Mouse (Mus musculus): Measurements from ENCODE around the gene Zfp768. TPM values are rescaled to one million over a fixed set of nuclear protein-coding genes. Genes with fewer than 3 reads are reported as not detected.
A peak's percentile ranks its signal among the peaks of the same experiment; 100 is the strongest.

Gene Zfp768
- polyA plus RNA-seq, 1 experiment = 47.4 TPM

DNA sequence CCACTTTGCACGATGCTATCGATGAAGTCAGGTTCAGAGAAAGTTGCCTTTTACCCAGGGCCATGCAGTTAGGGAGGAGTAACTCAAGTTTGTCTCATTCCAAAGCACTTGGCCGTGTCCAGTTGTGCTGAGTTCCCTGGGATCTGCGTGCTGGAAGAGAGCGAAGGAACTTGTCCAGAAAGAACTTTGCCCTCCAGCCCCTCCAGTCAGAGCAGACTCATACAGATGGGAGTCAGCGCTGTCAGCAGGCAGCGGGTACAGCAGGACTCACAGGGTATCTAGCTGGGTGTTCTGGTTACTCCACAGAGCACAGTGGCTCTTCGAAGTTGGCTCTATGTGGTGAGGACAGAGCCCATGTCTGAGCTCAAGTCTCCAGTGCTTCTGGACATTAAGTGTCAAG, 19.8 kb downstream of the Zfp768 start:
- Histone ChIP-seq H3K27ac (ENCODE audit: insufficient read depth, low read depth, low read length) (no peak overlapping the region), H3K36me3 (ENCODE audit: control insufficient read depth, insufficient read depth, low read length) (no peaks in the 10 kb centered on the region), H3K4me3 (ENCODE audit: low read depth, low read length) (no peak overlapping the region), H3K27me3 (ENCODE audit: control insufficient read depth, insufficient read depth, low read length) (no peaks in the 10 kb centered on the region), H3K4me1 (ENCODE audit: control insufficient read depth, insufficient read depth, insufficient read length, low read length) (no peaks in the 10 kb centered on the region)
- 67% methylated on average over 8 of the region's 8 CpGs for WGBS
- TF ChIP-seq POLR2A (IDR thresholded peaks at IDR 0.05; ENCODE audit: low read depth, low read length) (no peak), CTCF (IDR thresholded peaks at IDR 0.05; ENCODE audit: extremely low read depth, insufficient read length, insufficient replicate concordance, low read depth, low read length) (no peak)

DNA sequence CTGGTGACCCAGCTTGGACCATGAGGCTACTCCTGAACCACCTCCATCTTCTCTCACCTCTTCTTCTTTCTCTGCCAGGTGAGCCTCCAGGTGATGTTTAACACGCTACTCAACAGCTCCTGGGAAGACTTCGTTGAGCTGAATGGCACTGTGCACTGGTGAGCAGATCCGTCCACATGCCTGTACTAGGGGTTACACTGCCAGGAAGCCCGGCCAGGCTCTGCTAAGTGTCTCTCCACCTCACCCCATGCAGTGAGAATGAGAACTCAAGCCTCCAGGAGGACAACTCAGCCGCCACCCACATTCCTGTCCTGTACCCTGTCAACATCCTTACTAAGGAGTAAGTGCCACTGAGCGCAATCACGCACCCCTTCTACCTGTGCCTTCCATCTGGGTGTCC, 20.4 kb downstream of the Zfp768 start:
- Histone ChIP-seq H3K27me3 (ENCODE audit: control insufficient read depth, insufficient read depth, low read length) (no peaks in the 10 kb centered on the region), H3K27ac (ENCODE audit: insufficient read depth, low read depth, low read length) (no peak overlapping the region), H3K4me3 (ENCODE audit: low read depth, low read length) (no peak overlapping the region), H3K36me3 (ENCODE audit: control insufficient read depth, insufficient read depth, low read length) (no peaks in the 10 kb centered on the region), H3K4me1 (ENCODE audit: control insufficient read depth, insufficient read depth, insufficient read length, low read length) (no peaks in the 10 kb centered on the region)
- WGBS = 80% methylated on average over 7 of the region's 7 CpGs
- TF ChIP-seq POLR2A (IDR thresholded peaks at IDR 0.05; ENCODE audit: low read depth, low read length) (no peak), CTCF (IDR thresholded peaks at IDR 0.05; ENCODE audit: extremely low read depth, insufficient read length, insufficient replicate concordance, low read depth, low read length) (no peak)

DNA sequence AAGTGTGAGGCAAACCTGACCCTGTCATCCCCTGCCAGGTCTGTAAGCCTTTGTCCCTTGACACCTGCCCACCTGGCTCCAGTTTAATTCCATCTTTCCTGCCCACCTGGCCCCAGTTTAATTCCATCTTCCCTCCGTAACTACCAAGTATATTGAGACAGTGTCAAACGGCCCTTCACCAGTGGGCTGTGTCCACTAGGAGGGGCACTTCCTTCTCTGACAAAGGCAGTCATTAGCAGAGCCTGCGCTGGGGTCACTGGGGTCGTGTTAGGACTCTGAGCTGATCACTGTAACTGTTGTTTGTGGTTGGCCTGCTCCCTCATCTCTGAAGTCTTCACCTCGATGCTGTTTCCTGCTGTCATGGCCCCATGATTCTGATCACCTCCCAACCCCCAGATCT, 23.3 kb downstream of the Zfp768 start:
- WGBS = 36% methylated on average over 5 of the region's 5 CpGs
- TF ChIP-seq POLR2A (IDR thresholded peaks at IDR 0.05; ENCODE audit: low read depth, low read length) (no peak), CTCF (IDR thresholded peaks at IDR 0.05; ENCODE audit: extremely low read depth, insufficient read length, insufficient replicate concordance, low read depth, low read length) (peak; percentile 44; the same call in 1 of the 2 replicates)
- no peak overlapping the region for H3K27ac ChIP-seq (ENCODE audit: insufficient read depth, low read depth, low read length)
- H3K27me3 ChIP-seq (ENCODE audit: control insufficient read depth, insufficient read depth, low read length) = no peaks in the 10 kb centered on the region
- H3K36me3 ChIP-seq (ENCODE audit: control insufficient read depth, insufficient read depth, low read length) = no peaks in the 10 kb centered on the region
- no peak overlapping the region for H3K4me3 ChIP-seq (ENCODE audit: low read depth, low read length)
- no peaks in the 10 kb centered on the region for H3K4me1 ChIP-seq (ENCODE audit: control insufficient read depth, insufficient read depth, insufficient read length, low read length)

- no peak for TF ChIP-seq CTCF (IDR thresholded peaks at IDR 0.05; ENCODE audit: extremely low read depth, insufficient read length, insufficient replicate concordance, low read depth, low read length)
- TF ChIP-seq POLR2A (IDR thresholded peaks at IDR 0.05; ENCODE audit: low read depth, low read length) = no peak
- no peaks in the 10 kb centered on the region for H3K36me3 ChIP-seq (ENCODE audit: control insufficient read depth, insufficient read depth, low read length)
- no peaks in the 10 kb centered on the region for H3K27me3 ChIP-seq (ENCODE audit: control insufficient read depth, insufficient read depth, low read length)
- no peaks in the 10 kb centered on the region for H3K4me1 ChIP-seq (ENCODE audit: control insufficient read depth, insufficient read depth, insufficient read length, low read length)
- H3K27ac ChIP-seq (ENCODE audit: insufficient read depth, low read depth, low read length) = no peak overlapping the region
- H3K4me3 ChIP-seq (ENCODE audit: low read depth, low read length) = no peak overlapping the region
- 78% methylated on average over 4 of the region's 4 CpGs for WGBS
Measured at GRCm38 (mm10) chr7:127321106-127321505, 24.3 kb downstream of the Zfp768 start.

- WGBS = 31% methylated on average over 8 of the region's 8 CpGs
- TF ChIP-seq POLR2A (IDR thresholded peaks at IDR 0.05; ENCODE audit: low read depth, low read length) (no peak), CTCF (IDR thresholded peaks at IDR 0.05; ENCODE audit: extremely low read depth, insufficient read length, insufficient replicate concordance, low read depth, low read length) (no peak)
- Histone ChIP-seq H3K4me1 (ENCODE audit: control insufficient read depth, insufficient read depth, insufficient read length, low read length) (no peaks in the 10 kb centered on the region), H3K36me3 (ENCODE audit: control insufficient read depth, insufficient read depth, low read length) (no peaks in the 10 kb centered on the region), H3K4me3 (ENCODE audit: low read depth, low read length) (no peak overlapping the region), H3K27me3 (ENCODE audit: control insufficient read depth, insufficient read depth, low read length) (no peaks in the 10 kb centered on the region), H3K27ac (ENCODE audit: insufficient read depth, low read depth, low read length) (no peak overlapping the region)
Measured at GRCm38 (mm10) chr7:127313912-127314311, 31.5 kb downstream of the Zfp768 start.

DNA sequence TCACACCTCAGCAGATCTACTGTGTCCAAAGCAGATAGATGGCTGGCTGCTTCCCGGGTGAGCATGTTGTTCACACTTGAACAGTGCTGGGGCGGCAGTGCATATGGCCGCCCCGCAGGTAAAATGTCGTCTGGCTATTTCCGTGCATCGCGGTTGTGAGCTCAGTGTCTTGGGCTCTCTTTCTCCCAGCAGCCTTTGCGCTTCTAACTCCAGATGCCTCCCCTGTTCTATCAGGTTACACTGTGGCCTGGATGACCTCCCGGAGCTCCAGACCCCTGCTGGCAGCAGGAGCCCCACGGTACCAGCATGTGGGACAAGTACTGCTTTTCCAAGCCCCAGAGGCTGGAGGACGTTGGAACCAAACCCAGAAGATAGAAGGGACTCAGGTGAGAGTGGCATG, 35.4 kb downstream of the Zfp768 start:
- Histone ChIP-seq H3K36me3 (ENCODE audit: control insufficient read depth, insufficient read depth, low read length) (no peaks in the 10 kb centered on the region), H3K27ac (ENCODE audit: insufficient read depth, low read depth, low read length) (no peak overlapping the region), H3K27me3 (ENCODE audit: control insufficient read depth, insufficient read depth, low read length) (no peaks in the 10 kb centered on the region), H3K4me3 (ENCODE audit: low read depth, low read length) (no peak overlapping the region), H3K4me1 (ENCODE audit: control insufficient read depth, insufficient read depth, insufficient read length, low read length) (no peaks in the 10 kb centered on the region)
- no peak for TF ChIP-seq CTCF (IDR thresholded peaks at IDR 0.05; ENCODE audit: extremely low read depth, insufficient read length, insufficient replicate concordance, low read depth, low read length)
- TF ChIP-seq POLR2A (IDR thresholded peaks at IDR 0.05; ENCODE audit: low read depth, low read length) = no peak
- WGBS = 74% methylated on average over 12 of the region's 12 CpGs

DNA sequence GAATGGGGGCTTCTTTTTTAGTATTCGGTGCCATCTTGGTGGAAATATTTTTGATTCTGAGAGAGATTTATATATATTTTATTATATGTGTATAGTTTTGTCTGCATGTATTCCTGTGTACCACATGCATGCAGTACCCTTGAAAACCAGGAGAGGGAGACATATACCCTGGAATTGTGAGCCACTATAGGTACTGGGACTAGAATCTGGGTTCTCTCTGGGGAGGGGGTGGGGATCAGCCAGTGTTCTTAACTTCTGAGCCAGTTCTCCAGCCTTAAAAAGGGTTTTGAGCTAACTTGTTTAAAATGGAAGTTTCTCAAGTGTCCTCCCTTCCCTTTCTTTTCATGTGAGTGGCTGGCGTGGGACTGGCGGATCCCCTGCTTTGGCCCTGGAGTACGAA, 36.5 kb downstream of the Zfp768 start:
- H3K36me3 ChIP-seq (ENCODE audit: control insufficient read depth, insufficient read depth, low read length) = no peaks in the 10 kb centered on the region
- H3K4me1 ChIP-seq (ENCODE audit: control insufficient read depth, insufficient read depth, insufficient read length, low read length) = no peaks in the 10 kb centered on the region
- TF ChIP-seq CTCF (IDR thresholded peaks at IDR 0.05; ENCODE audit: extremely low read depth, insufficient read length, insufficient replicate concordance, low read depth, low read length) (0 out of 2 replicates have a peak, but pooled peaks have one; percentile 13), POLR2A (IDR thresholded peaks at IDR 0.05; ENCODE audit: low read depth, low read length) (no peak)
- WGBS = 73% methylated on average over 4 of the region's 4 CpGs
- no peak overlapping the region for H3K27ac ChIP-seq (ENCODE audit: insufficient read depth, low read depth, low read length)
- no peaks in the 10 kb centered on the region for H3K27me3 ChIP-seq (ENCODE audit: control insufficient read depth, insufficient read depth, low read length)
- no peak overlapping the region for H3K4me3 ChIP-seq (ENCODE audit: low read depth, low read length)

- 49% methylated on average over 2 of the region's 2 CpGs for WGBS
- Histone ChIP-seq H3K4me3 (ENCODE audit: low read depth, low read length) (no peak overlapping the region), H3K4me1 (ENCODE audit: control insufficient read depth, insufficient read depth, insufficient read length, low read length) (no peaks in the 10 kb centered on the region), H3K36me3 (ENCODE audit: control insufficient read depth, insufficient read depth, low read length) (no peaks in the 10 kb centered on the region), H3K27me3 (ENCODE audit: control insufficient read depth, insufficient read depth, low read length) (no peaks in the 10 kb centered on the region), H3K27ac (ENCODE audit: insufficient read depth, low read depth, low read length) (no peak overlapping the region)
- no peak for TF ChIP-seq POLR2A (IDR thresholded peaks at IDR 0.05; ENCODE audit: low read depth, low read length)
- no peak for TF ChIP-seq CTCF (IDR thresholded peaks at IDR 0.05; ENCODE audit: extremely low read depth, insufficient read length, insufficient replicate concordance, low read depth, low read length)
Measured at GRCm38 (mm10) chr7:127308431-127308830, 37.0 kb downstream of the Zfp768 start.

Measured in small intestine, adult 2 months (tissue).